Mouse (Mus musculus) bone marrow macrophage, adult 2 months (primary cell): ENCODE measurements around the gene Adcy3.

ENCODE experiments used
- CTCF ChIP-seq: IDR thresholded peaks from 2 replicates; pipeline ENCODE4 v1.5.1; 2012; ENCODE audit warnings: low read depth, mild to moderate bottlenecking, low read length, moderate library complexity
- POLR2A ChIP-seq: IDR thresholded peaks from 2 replicates; pipeline ENCODE4 v1.6.1; 2012; ENCODE audit warnings: mild to moderate bottlenecking, low read depth, low read length, borderline replicate concordance

- TF ChIP-seq CTCF (no peak), POLR2A (no peak)
Measured at GRCm38 (mm10) chr12:4199271-4199670, 66.4 kb downstream of the Adcy3 start.
